Mouse (Mus musculus) lung, embryonic 15.5 days (tissue): ENCODE data around the gene Fstl1. TPM values are rescaled to one million over a fixed set of nuclear protein-coding genes. Genes with fewer than 3 reads are reported as not detected.
A peak's percentile ranks its signal among the peaks of the same experiment; 100 is the strongest.

Source experiments
- ATAC-seq: fragments of 200-750 bp; cut with Nextera tagmentation; 2 replicates; pipeline ENCODE4 v1.8.0; 2017; ENCODE audit warnings: moderate number of reproducible peaks, borderline replicate concordance; ENCODE audit not compliant: low FRiP score, low TSS enrichment; ENCODE audit errors: extremely low read depth
- H3K27ac ChIP-seq: fragments of 300-500 bp; sonication (generic); 2 replicates; pipeline ENCODE4 v1.5.1; 2015; ENCODE audit warnings: moderate library complexity, mild to moderate bottlenecking, inconsistent platforms
- H3K27me3 ChIP-seq: fragments of 300-500 bp; sonication (generic); 2 replicates; pipeline ENCODE4 v1.6.1; 2015; ENCODE audit warnings: inconsistent platforms
- H3K36me3 ChIP-seq: fragments of 300-500 bp; sonication (generic); 2 replicates; pipeline ENCODE4 v1.6.1; 2015; ENCODE audit warnings: inconsistent platforms
- H3K4me1 ChIP-seq: fragments of 300-500 bp; sonication (generic); 2 replicates; pipeline ENCODE4 v1.6.1; 2015; ENCODE audit warnings: inconsistent platforms
- H3K4me2 ChIP-seq: fragments of 300-500 bp; sonication (generic); 2 replicates; pipeline ENCODE4 v1.6.1; 2015; ENCODE audit warnings: inconsistent platforms, mild to moderate bottlenecking, moderate library complexity
- H3K4me3 ChIP-seq: fragments of 300-500 bp; sonication (generic); 2 replicates; pipeline ENCODE4 v1.5.1; 2015; ENCODE audit warnings: mild to moderate bottlenecking, inconsistent platforms
- H3K9ac ChIP-seq: fragments of 300-500 bp; sonication (generic); 2 replicates; pipeline ENCODE4 v1.6.1; 2015; ENCODE audit warnings: inconsistent platforms
- H3K9me3 ChIP-seq: fragments of 300-500 bp; sonication (generic); 2 replicates; pipeline ENCODE4 v1.6.1; 2016; ENCODE audit warnings: inconsistent platforms
- WGBS: fragments of 180-500 bp; shearing (Covaris S2); methylation state at CpG from one replicate; pipeline ENCODE4 v1.1.7; 2015; 5-methylcytosine and 5-hydroxymethylcytosine counted together
- polyA plus RNA-seq: library from polyadenylated mRNA; unstranded; fragments of >200 nt; fragmentation: Nextera tagmentation; extraction: Ambion mirVana; gene quantifications from 2 replicates; pipeline ENCODE4 v1.2.1, GENCODE M21; 2015

The Fstl1 gene
- polyA plus RNA-seq, 1 experiment from 2014 or later = 550 TPM

- no peak for ATAC-seq
- no peaks in the 10 kb centered on the region for H3K27me3 ChIP-seq
- peaks cover 24% of the 10 kb centered on the region for H3K36me3 ChIP-seq
- no peak overlapping the region for H3K9ac ChIP-seq
- no peak overlapping the region for H3K4me3 ChIP-seq
- H3K9me3 ChIP-seq = no peaks in the 10 kb centered on the region
- 34% methylated on average over 6 of the region's 6 CpGs for WGBS
- H3K27ac ChIP-seq = peak overlapping the region; percentile 96
- peak overlapping the region; percentile 40; the same call in 1 of the 2 replicates for H3K4me2 ChIP-seq
- H3K4me1 ChIP-seq = peaks cover 69% of the 10 kb centered on the region
These were observed 12.3 kb downstream of the Fstl1 start for GRCm38 (mm10) chr16:37789015-37789381.

- H3K4me3 ChIP-seq = no peak overlapping the region
- 0 out of 2 replicates have a peak overlapping the region, but pooled peaks have one; percentile 40 for H3K4me2 ChIP-seq
- peak overlapping the region; percentile 96 for H3K27ac ChIP-seq
- 57% methylated on average over 6 of the region's 6 CpGs for WGBS
- H3K9me3 ChIP-seq = no peaks in the 10 kb centered on the region
- H3K27me3 ChIP-seq = no peaks in the 10 kb centered on the region
- H3K4me1 ChIP-seq = peaks cover 67% of the 10 kb centered on the region
- peaks cover 24% of the 10 kb centered on the region for H3K36me3 ChIP-seq
- no peak for ATAC-seq
- H3K9ac ChIP-seq = no peak overlapping the region
These were observed 12.8 kb downstream of the Fstl1 start for GRCm38 (mm10) chr16:37789394-37789920.

- peak overlapping the region; percentile 96 for H3K27ac ChIP-seq
- H3K9ac ChIP-seq = no peak overlapping the region
- no peak for ATAC-seq
- 45% methylated on average over 12 of the region's 12 CpGs for WGBS
- peaks cover 24% of the 10 kb centered on the region for H3K36me3 ChIP-seq
- H3K27me3 ChIP-seq = no peaks in the 10 kb centered on the region
- H3K9me3 ChIP-seq = no peaks in the 10 kb centered on the region
- H3K4me2 ChIP-seq = peak overlapping the region; percentile 21; the same call in 1 of the 2 replicates
- H3K4me1 ChIP-seq = peaks cover 71% of the 10 kb centered on the region
- no peak overlapping the region for H3K4me3 ChIP-seq
These were observed 13.5 kb downstream of the Fstl1 start for GRCm38 (mm10) chr16:37790008-37790780.

GRCm38 (mm10) chr16:37790781-37791175 lies 14.1 kb downstream of the Fstl1 start:
- Histone ChIP-seq H3K27ac (peak overlapping the region; percentile 96), H3K9ac (no peak overlapping the region), H3K27me3 (no peaks in the 10 kb centered on the region), H3K4me2 (no peak overlapping the region), H3K36me3 (peaks cover 24% of the 10 kb centered on the region), H3K4me1 (peaks cover 65% of the 10 kb centered on the region), H3K4me3 (no peak overlapping the region), H3K9me3 (no peaks in the 10 kb centered on the region)
- ATAC-seq = no peak
- WGBS = 48% methylated on average over 8 of the region's 8 CpGs

GRCm38 (mm10) chr16:37795651-37796150 lies 19.0 kb downstream of the Fstl1 start:
- WGBS = 82% methylated on average over 10 of the region's 10 CpGs
- Histone ChIP-seq H3K9ac (no peak overlapping the region), H3K27ac (no peak overlapping the region)

GRCm38 (mm10) chr16:37796270-37796669 lies 19.6 kb downstream of the Fstl1 start:
- Histone ChIP-seq H3K27ac (no peak overlapping the region), H3K4me2 (no peak overlapping the region), H3K9ac (no peak overlapping the region)

More at GRCm38 (mm10) chr16:37795651-37796150, 19.0 kb downstream of the Fstl1 start:
- H3K36me3 ChIP-seq = peaks cover 30% of the 10 kb centered on the region
- H3K4me1 ChIP-seq = peaks cover 17% of the 10 kb centered on the region
- ATAC-seq = no peak
- no peak overlapping the region for H3K4me3 ChIP-seq
- no peaks in the 10 kb centered on the region for H3K27me3 ChIP-seq
- no peaks in the 10 kb centered on the region for H3K9me3 ChIP-seq
- H3K4me2 ChIP-seq = no peak overlapping the region

GRCm38 (mm10) chr16:37801097-37801496 lies 24.4 kb downstream of the Fstl1 start:
- no peak overlapping the region for H3K27ac ChIP-seq
- no peaks in the 10 kb centered on the region for H3K27me3 ChIP-seq
- 77% methylated on average over 2 of the region's 2 CpGs for WGBS
- H3K4me3 ChIP-seq = no peak overlapping the region
- H3K36me3 ChIP-seq = peaks cover 48% of the 10 kb centered on the region
- H3K4me1 ChIP-seq = no peaks in the 10 kb centered on the region
- no peak overlapping the region for H3K9ac ChIP-seq
- no peak for ATAC-seq
- peaks cover 5% of the 10 kb centered on the region; the same call in 1 of the 2 replicates for H3K9me3 ChIP-seq
- H3K4me2 ChIP-seq = no peak overlapping the region

More at GRCm38 (mm10) chr16:37796270-37796669, 19.6 kb downstream of the Fstl1 start:
- H3K9me3 ChIP-seq = no peaks in the 10 kb centered on the region
- ATAC-seq = no peak
- H3K4me1 ChIP-seq = peaks cover 12% of the 10 kb centered on the region; the same call in 1 of the 2 replicates
- WGBS = 87% methylated on average over 11 of the region's 11 CpGs
- H3K27me3 ChIP-seq = no peaks in the 10 kb centered on the region
- peaks cover 30% of the 10 kb centered on the region for H3K36me3 ChIP-seq
- H3K4me3 ChIP-seq = no peak overlapping the region

- peaks cover 5% of the 10 kb centered on the region; the same call in 1 of the 2 replicates for H3K9me3 ChIP-seq
- H3K36me3 ChIP-seq = peaks cover 52% of the 10 kb centered on the region
- H3K27ac ChIP-seq = no peak overlapping the region
- H3K27me3 ChIP-seq = no peaks in the 10 kb centered on the region
- ATAC-seq = no peak
- WGBS = 71% methylated on average over 4 of the region's 4 CpGs
- H3K4me2 ChIP-seq = no peak overlapping the region
- H3K4me3 ChIP-seq = no peak overlapping the region
- H3K9ac ChIP-seq = no peak overlapping the region
- peaks cover 8% of the 10 kb centered on the region for H3K4me1 ChIP-seq
These were observed 26.1 kb downstream of the Fstl1 start for GRCm38 (mm10) chr16:37802686-37803295.

GRCm38 (mm10) chr16:37803387-37803950 lies 26.8 kb downstream of the Fstl1 start:
- Histone ChIP-seq H3K27me3 (no peaks in the 10 kb centered on the region), H3K27ac (no peak overlapping the region), H3K4me2 (no peak overlapping the region), H3K4me3 (no peak overlapping the region), H3K36me3 (peaks cover 55% of the 10 kb centered on the region), H3K9ac (no peak overlapping the region), H3K4me1 (peaks cover 14% of the 10 kb centered on the region), H3K9me3 (peaks cover 5% of the 10 kb centered on the region; the same call in 1 of the 2 replicates)
- WGBS = 96% methylated on average over 9 of the region's 9 CpGs
- ATAC-seq = no peak

- no peak for ATAC-seq
- Histone ChIP-seq H3K36me3 (peaks cover 49% of the 10 kb centered on the region), H3K4me3 (no peak overlapping the region), H3K9me3 (peaks cover 5% of the 10 kb centered on the region; the same call in 1 of the 2 replicates), H3K4me2 (no peak overlapping the region), H3K9ac (no peak overlapping the region), H3K27ac (0 out of 2 replicates have a peak overlapping the region, but pooled peaks have one; percentile 46), H3K27me3 (no peaks in the 10 kb centered on the region), H3K4me1 (peaks cover 24% of the 10 kb centered on the region)
- 56% methylated on average over 3 of the region's 3 CpGs for WGBS
These were observed 29.2 kb downstream of the Fstl1 start for GRCm38 (mm10) chr16:37805746-37806495.

- peaks cover 48% of the 10 kb centered on the region for H3K36me3 ChIP-seq
- no peak for ATAC-seq
- H3K27ac ChIP-seq = no peak overlapping the region
- H3K9me3 ChIP-seq = peaks cover 5% of the 10 kb centered on the region; the same call in 1 of the 2 replicates
- H3K27me3 ChIP-seq = no peaks in the 10 kb centered on the region
- peaks cover 30% of the 10 kb centered on the region for H3K4me1 ChIP-seq
- no peak overlapping the region for H3K4me2 ChIP-seq
- no peak overlapping the region for H3K9ac ChIP-seq
- 72% methylated on average over 8 of the region's 8 CpGs for WGBS
- H3K4me3 ChIP-seq = no peak overlapping the region
These were observed 30.6 kb downstream of the Fstl1 start for GRCm38 (mm10) chr16:37807269-37807668.
